Mouse (Mus musculus) kidney, embryonic 14.5 days (tissue): ENCODE measurements at regions not wholly inside any gene's neighbourhood (a gene's known extent, or its start where the extent isn't known, plus 50 kb on each side); places are given as distances from the start of the nearest gene placed in this dataset.

Experiments used
- ATAC-seq: fragments of 200-750 bp; cut with Nextera tagmentation; 2 replicates; pipeline ENCODE4 v1.8.0; 2017; ENCODE audit warnings: moderate number of reproducible peaks, mild to moderate bottlenecking, moderate TSS enrichment, moderate library complexity; ENCODE audit not compliant: low FRiP score, low TSS enrichment
- H3K27ac ChIP-seq: fragments of 300-500 bp; sonication (generic); 2 replicates; pipeline ENCODE4 v1.5.1; 2014; ENCODE audit warnings: low read depth, mild to moderate bottlenecking, low read length, moderate library complexity, mixed read lengths
- H3K27me3 ChIP-seq: fragments of 300-500 bp; sonication (generic); 2 replicates; pipeline ENCODE4 v1.6.1; 2014; ENCODE audit warnings: mild to moderate bottlenecking, low read length; ENCODE audit not compliant: control insufficient read depth, insufficient read depth
- H3K36me3 ChIP-seq: fragments of 300-500 bp; sonication (generic); 2 replicates; pipeline ENCODE4 v1.6.1; 2014; ENCODE audit warnings: low read length, mixed read lengths; ENCODE audit not compliant: control insufficient read depth, insufficient read depth
- H3K4me1 ChIP-seq: fragments of 300-500 bp; sonication (generic); 2 replicates; pipeline ENCODE4 v1.6.1; 2014; ENCODE audit warnings: low read length, mixed read lengths; ENCODE audit not compliant: control insufficient read depth, insufficient read depth
- H3K4me2 ChIP-seq: fragments of 300-500 bp; sonication (generic); replicated peaks from 2 replicates; pipeline ENCODE4 v1.6.1; 2014; ENCODE audit warnings: low read depth, mild to moderate bottlenecking, low read length
- H3K4me3 ChIP-seq: fragments of 300-500 bp; sonication (generic); 2 replicates; pipeline ENCODE4 v1.5.1; 2014; ENCODE audit warnings: mild to moderate bottlenecking, low read length
- H3K9ac ChIP-seq: fragments of 300-500 bp; sonication (generic); 2 replicates; pipeline ENCODE4 v1.6.1; 2014; ENCODE audit warnings: low read depth, mild to moderate bottlenecking, low read length, moderate library complexity
- H3K9me3 ChIP-seq: fragments of 300-500 bp; sonication (generic); 2 replicates; pipeline ENCODE4 v1.6.1; 2016; ENCODE audit warnings: low read length; ENCODE audit not compliant: control insufficient read depth
- WGBS: fragments of 180-500 bp; shearing (Covaris S2); extraction: QIAGEN DNeasy Blood & Tissue Kit; methylation state at CpG from one replicate; pipeline ENCODE4 v1.1.7; 2014; 5-methylcytosine and 5-hydroxymethylcytosine counted together

DNA sequence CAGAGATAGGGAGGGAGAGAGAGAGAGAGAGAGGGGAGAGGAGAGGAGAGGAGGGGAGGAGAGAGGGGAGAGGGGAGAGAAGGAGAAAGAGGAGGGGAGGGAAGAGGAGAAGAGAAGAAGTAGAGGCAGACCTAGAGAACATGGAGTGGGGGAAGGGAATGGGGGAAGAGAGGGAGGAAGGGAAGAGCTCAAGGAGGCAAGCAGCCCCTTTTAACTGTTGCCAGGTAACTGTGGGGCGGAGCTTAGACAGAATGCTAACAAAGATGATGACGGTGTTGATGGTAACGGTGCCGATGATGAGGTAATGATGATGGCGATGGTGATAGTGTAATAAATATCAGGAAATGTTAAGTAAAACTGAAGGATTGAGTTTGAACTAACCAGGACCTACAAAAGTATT is 90.7 kb downstream of the Barhl2 start:
- H3K4me2 ChIP-seq, result no peak overlapping the region
- no peaks in the 10 kb centered on the region for H3K9me3 ChIP-seq
- no peak overlapping the region for H3K27ac ChIP-seq
- ATAC-seq, result no peak
- no peaks in the 10 kb centered on the region for H3K27me3 ChIP-seq
- H3K4me1 ChIP-seq, result no peaks in the 10 kb centered on the region
- WGBS, result 65% methylated on average over 5 of the region's 5 CpGs
- H3K36me3 ChIP-seq, result no peaks in the 10 kb centered on the region
- no peak overlapping the region for H3K4me3 ChIP-seq
- H3K9ac ChIP-seq, result no peak overlapping the region

DNA sequence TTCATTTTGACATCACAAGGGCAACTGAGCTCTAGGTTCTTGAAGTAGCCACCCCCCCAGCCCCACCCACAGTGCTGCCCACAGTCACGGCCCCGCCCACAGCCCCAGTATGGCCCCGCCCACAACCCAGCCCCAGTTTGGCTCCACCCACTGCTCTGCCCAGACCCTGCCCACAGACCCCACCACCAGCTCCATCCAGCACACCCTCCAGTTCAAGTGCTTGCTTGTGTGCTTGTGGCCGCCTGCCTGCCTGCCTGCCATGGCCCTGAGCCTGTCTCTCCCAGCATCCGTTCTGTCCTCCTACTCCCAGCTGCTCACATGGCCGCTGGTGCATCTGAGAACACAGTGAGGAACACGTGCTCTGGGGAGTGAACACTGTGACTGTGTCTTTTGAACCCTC is 92.0 kb downstream of the Barhl2 start:
- H3K4me1 ChIP-seq, result no peaks in the 10 kb centered on the region
- no peaks in the 10 kb centered on the region for H3K36me3 ChIP-seq
- H3K4me3 ChIP-seq, result no peak overlapping the region
- no peak overlapping the region for H3K9ac ChIP-seq
- WGBS, result 90% methylated on average over 7 of the region's 7 CpGs
- H3K27ac ChIP-seq, result no peak overlapping the region
- H3K9me3 ChIP-seq, result no peaks in the 10 kb centered on the region
- H3K27me3 ChIP-seq, result no peaks in the 10 kb centered on the region
- no peak for ATAC-seq
- H3K4me2 ChIP-seq, result no peak overlapping the region

DNA sequence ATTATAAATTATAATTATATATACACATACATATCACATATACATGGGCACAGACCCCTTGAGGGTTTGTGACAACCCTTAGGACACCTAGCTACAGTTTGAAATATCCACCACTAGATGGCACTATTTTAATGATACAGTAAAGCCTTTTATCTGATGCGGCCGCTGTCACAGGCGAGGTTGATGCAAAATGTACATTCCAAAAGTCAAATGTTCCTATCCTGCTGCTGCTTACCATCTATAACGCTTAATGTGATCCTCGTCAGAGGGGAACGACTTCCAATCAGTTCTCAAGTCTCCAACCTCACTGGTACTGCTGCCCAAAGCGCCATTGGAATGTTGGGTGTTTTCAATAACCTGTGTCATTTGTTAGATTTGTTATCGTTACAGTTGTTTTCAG is 92.9 kb downstream of the Barhl2 start:
- Histone ChIP-seq H3K9me3 (no peaks in the 10 kb centered on the region), H3K4me1 (no peaks in the 10 kb centered on the region), H3K27me3 (no peaks in the 10 kb centered on the region), H3K27ac (no peak overlapping the region), H3K4me2 (no peak overlapping the region), H3K4me3 (no peak overlapping the region), H3K36me3 (no peaks in the 10 kb centered on the region), H3K9ac (no peak overlapping the region)
- 53% methylated on average over 8 of the region's 8 CpGs for WGBS
- ATAC-seq, result no peak

DNA sequence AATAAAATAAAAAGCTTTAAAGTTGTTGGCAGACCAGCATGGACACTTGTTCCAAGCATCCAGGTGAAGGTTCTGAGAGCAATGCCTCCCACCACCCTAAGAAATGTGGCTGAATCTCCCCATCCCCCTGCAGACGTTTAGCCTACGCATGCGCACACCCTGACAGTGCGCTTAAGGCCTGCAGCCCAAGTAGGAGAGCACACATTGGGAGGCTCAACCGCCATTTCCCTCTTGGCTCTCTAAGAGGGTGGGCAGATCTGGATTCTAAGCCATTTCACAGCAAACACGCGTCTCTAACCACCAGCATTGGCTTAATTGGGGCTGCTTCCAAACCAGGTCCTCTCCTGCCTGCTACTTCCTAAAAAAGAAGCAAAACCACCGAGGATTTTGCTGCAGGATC is 106.6 kb downstream of the Barhl2 start:
- H3K4me3 ChIP-seq, result no peak overlapping the region
- no peaks in the 10 kb centered on the region for H3K9me3 ChIP-seq
- no peak overlapping the region for H3K9ac ChIP-seq
- H3K36me3 ChIP-seq, result no peaks in the 10 kb centered on the region
- H3K4me1 ChIP-seq, result no peaks in the 10 kb centered on the region
- H3K27me3 ChIP-seq, result no peaks in the 10 kb centered on the region
- no peak overlapping the region for H3K4me2 ChIP-seq
- ATAC-seq, result no peak
- H3K27ac ChIP-seq, result no peak overlapping the region
- WGBS, result 83% methylated on average over 8 of the region's 8 CpGs

DNA sequence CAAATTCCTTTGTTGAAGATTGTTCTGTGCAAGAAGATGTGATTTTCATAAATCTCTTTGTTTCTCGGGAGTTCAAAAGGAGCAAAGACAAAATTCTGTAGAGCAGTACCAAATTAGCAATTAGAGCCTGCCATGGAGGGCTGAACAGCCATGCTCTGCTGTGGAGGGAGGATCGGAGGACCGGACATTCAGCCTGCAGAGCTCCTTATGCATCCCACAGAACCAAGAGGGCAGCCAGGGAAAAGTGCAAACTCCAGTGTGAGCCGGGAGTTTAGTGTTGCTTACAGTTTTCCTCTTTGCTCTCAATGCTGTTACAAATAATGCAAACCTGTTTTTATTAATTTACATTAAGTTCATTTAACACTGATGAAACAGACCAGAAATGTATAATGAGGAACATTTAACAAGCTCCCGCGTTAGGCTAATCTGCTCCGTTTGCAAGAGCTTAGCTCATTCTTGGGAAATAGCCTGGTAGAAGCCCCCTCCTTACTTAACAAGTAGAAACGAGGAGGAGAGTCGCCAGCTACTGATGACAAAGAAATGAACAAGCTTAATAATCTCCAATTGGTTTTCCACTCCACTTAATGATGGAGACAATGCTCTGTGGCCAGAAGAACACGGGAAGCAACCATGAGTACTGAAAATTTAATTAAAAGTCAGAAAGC is 108.0 kb downstream of the Barhl2 start:
- H3K36me3 ChIP-seq, result no peaks in the 10 kb centered on the region
- H3K4me1 ChIP-seq, result no peaks in the 10 kb centered on the region
- ATAC-seq, result no peak
- no peak overlapping the region for H3K27ac ChIP-seq
- no peak overlapping the region for H3K4me2 ChIP-seq
- no peak overlapping the region for H3K9ac ChIP-seq
- WGBS, result 69% methylated on average over 10 of the region's 10 CpGs
- H3K27me3 ChIP-seq, result no peaks in the 10 kb centered on the region
- H3K9me3 ChIP-seq, result no peaks in the 10 kb centered on the region
- no peak overlapping the region for H3K4me3 ChIP-seq

DNA sequence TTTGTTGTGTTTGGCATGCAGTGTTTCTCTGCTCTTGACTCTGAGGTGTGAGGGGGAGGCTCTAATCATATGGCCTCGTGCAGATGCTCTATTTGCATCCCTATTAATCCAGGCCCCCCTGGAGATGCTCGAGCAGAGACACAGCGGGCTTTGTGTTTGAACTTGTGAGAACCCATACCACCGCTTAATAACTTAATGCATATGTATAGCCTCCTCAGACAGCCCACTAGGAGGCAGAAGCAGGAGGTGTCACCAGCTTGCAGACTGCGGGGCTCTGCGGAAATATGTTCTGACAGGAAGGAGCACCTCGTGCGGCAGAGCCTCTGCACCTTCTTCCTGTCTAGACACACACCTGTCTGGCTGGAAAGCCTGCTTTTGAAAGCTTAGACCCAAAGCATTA is 113.7 kb downstream of the Barhl2 start:
- Histone ChIP-seq H3K4me3 (no peak overlapping the region), H3K27me3 (peaks cover 7% of the 10 kb centered on the region), H3K27ac (no peak overlapping the region), H3K9ac (no peak overlapping the region), H3K9me3 (no peaks in the 10 kb centered on the region), H3K36me3 (no peaks in the 10 kb centered on the region), H3K4me2 (no peak overlapping the region; the same call in 1 of the 2 replicates), H3K4me1 (no peaks in the 10 kb centered on the region)
- no peak for ATAC-seq
- WGBS, result 5% methylated on average over 8 of the region's 8 CpGs

DNA sequence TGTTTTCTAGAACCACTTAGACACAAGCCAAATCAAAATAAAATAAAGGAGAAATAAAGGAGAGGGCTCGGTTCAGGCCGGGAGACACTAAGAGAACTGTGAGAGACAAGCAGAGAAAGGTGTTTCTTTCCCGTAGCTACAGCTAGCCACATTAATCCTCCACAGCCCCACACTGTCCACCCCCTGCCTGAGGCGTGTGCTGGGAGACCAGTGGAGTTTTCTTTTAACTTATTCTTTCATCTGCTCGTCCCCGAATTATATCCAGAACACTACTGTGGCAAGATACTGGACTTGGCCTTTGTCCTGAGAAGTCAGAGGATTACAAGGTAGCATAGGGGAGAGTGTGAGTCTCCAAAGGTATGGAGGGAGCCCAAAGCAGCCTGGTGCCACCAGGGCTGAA is 114.4 kb downstream of the Barhl2 start:
- Histone ChIP-seq H3K4me2 (no peak overlapping the region), H3K4me3 (no peak overlapping the region), H3K4me1 (no peaks in the 10 kb centered on the region), H3K27me3 (peaks cover 7% of the 10 kb centered on the region), H3K36me3 (no peaks in the 10 kb centered on the region), H3K27ac (no peak overlapping the region), H3K9ac (no peak overlapping the region), H3K9me3 (no peaks in the 10 kb centered on the region)
- no peak for ATAC-seq
- WGBS, result 47% methylated on average over 6 of the region's 6 CpGs

DNA sequence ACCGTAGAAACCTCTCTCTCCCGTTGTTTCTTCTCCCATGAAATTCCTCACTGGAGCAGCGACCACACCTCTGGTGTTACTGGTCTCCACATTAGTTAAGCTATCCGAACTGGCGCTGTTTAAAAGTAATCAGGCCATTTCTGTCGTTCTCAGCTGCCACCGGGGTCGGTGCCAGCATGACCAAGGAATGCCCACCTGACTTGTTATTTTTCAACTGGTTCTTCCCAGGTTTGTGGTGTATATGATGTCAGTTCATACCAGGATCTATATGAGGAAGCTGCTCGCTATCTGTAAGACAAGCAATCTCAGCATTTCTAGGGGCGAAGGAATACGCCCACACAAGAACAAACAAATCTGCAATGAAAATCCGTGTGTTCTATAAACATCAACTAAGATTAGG is 116.6 kb downstream of the Barhl2 start:
- no peak overlapping the region for H3K27ac ChIP-seq
- H3K4me3 ChIP-seq, result no peak overlapping the region
- WGBS, result 41% methylated on average over 12 of the region's 12 CpGs
- H3K27me3 ChIP-seq, result peaks cover 7% of the 10 kb centered on the region
- H3K9me3 ChIP-seq, result no peaks in the 10 kb centered on the region
- H3K36me3 ChIP-seq, result no peaks in the 10 kb centered on the region
- H3K4me2 ChIP-seq, result no peak overlapping the region
- ATAC-seq, result no peak
- no peaks in the 10 kb centered on the region for H3K4me1 ChIP-seq
- no peak overlapping the region for H3K9ac ChIP-seq

DNA sequence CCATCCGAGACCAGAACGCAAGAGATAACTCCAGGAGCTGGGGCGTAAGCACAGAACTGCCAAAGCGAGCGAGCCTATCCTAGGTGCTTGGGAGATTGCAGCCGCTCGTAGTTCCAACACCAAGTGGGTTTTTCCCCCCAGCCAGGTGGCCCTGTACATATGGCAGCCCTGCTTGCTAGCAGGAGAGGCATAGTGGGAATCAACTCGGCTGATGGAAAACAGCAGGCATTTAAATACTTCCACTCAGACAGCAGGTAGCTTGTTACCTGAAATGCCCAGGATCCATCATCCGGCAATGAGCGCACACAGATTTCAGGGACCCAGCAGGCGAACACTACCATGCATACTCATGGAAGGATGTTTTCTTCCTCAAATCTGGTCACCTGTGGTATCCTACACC is 122.3 kb downstream of the Barhl2 start:
- no peaks in the 10 kb centered on the region for H3K27me3 ChIP-seq
- no peaks in the 10 kb centered on the region for H3K36me3 ChIP-seq
- WGBS, result 92% methylated on average over 11 of the region's 11 CpGs
- H3K9me3 ChIP-seq, result no peaks in the 10 kb centered on the region
- no peaks in the 10 kb centered on the region for H3K4me1 ChIP-seq
- H3K4me2 ChIP-seq, result no peak overlapping the region
- H3K9ac ChIP-seq, result no peak overlapping the region
- H3K27ac ChIP-seq, result no peak overlapping the region
- no peak for ATAC-seq
- no peak overlapping the region for H3K4me3 ChIP-seq
